Mouse (Mus musculus) liver, embryonic 11.5 days (tissue): ENCODE results near the gene Cyp2u1. TPM values are rescaled to one million over a fixed set of nuclear protein-coding genes. Genes with fewer than 3 reads are reported as not detected.

Experiments
- ATAC-seq: fragments of 200-750 bp; cut with Nextera tagmentation; replicated peaks from 2 replicates; pipeline ENCODE4 v1.8.0; 2017; ENCODE audit warnings: moderate number of reproducible peaks, mild to moderate bottlenecking, moderate TSS enrichment, moderate library complexity; ENCODE audit not compliant: low FRiP score
- DNase-seq: peaks from one replicate; pipeline ENCODE4 v3.0.0-alpha.2; 2017; ENCODE audit warnings: low spot score
- H3K27ac ChIP-seq: fragments of 300-500 bp; sonication (generic); 2 replicates; pipeline ENCODE4 v1.5.1; 2014; ENCODE audit warnings: mild to moderate bottlenecking, low read depth, low read length, control low read depth
- H3K27me3 ChIP-seq: fragments of 300-500 bp; sonication (generic); replicated peaks from 2 replicates; pipeline ENCODE4 v1.6.1; 2014; ENCODE audit warnings: low read length, mixed read lengths; ENCODE audit not compliant: control insufficient read depth, insufficient read depth
- H3K36me3 ChIP-seq: fragments of 300-500 bp; sonication (generic); 2 replicates; pipeline ENCODE4 v1.6.1; 2014; ENCODE audit warnings: mild to moderate bottlenecking, low read length, moderate library complexity, mixed read lengths; ENCODE audit not compliant: control insufficient read depth, insufficient read depth
- H3K4me1 ChIP-seq: fragments of 300-500 bp; sonication (generic); replicated peaks from 2 replicates; pipeline ENCODE4 v1.6.1; 2014; ENCODE audit warnings: low read length, mixed read lengths; ENCODE audit not compliant: control insufficient read depth, insufficient read depth
- H3K4me2 ChIP-seq: fragments of 300-500 bp; sonication (generic); 2 replicates; pipeline ENCODE4 v1.6.1; 2014; ENCODE audit warnings: mild to moderate bottlenecking, control low read depth, moderate library complexity
- H3K4me3 ChIP-seq: fragments of 300-500 bp; sonication (generic); 2 replicates; pipeline ENCODE4 v1.5.1; 2014; ENCODE audit warnings: low read depth, low read length, control low read depth
- H3K9ac ChIP-seq: fragments of 300-500 bp; sonication (generic); 2 replicates; pipeline ENCODE4 v1.6.1; 2014; ENCODE audit warnings: low read depth, low read length, control low read depth
- H3K9me3 ChIP-seq: fragments of 300-500 bp; sonication (generic); 2 replicates; pipeline ENCODE4 v1.6.1; 2016; ENCODE audit warnings: low read length, inconsistent platforms, mixed read lengths; ENCODE audit not compliant: control insufficient read depth
- WGBS: fragments of 180-500 bp; shearing (Covaris S2); extraction: QIAGEN DNeasy Blood & Tissue Kit; methylation state at CpG from one replicate; pipeline ENCODE4 v1.1.7; 2014; 5-methylcytosine and 5-hydroxymethylcytosine counted together
- polyA plus RNA-seq: library from polyadenylated mRNA; unstranded; fragments of >200 nt; fragmentation: Nextera tagmentation; extraction: Ambion mirVana; gene quantifications from 2 replicates; pipeline ENCODE4 v1.2.1, GENCODE M21; 2014

The Cyp2u1 gene
- polyA plus RNA-seq, 1 experiment from 2014 or later: 0.69 TPM

DNA sequence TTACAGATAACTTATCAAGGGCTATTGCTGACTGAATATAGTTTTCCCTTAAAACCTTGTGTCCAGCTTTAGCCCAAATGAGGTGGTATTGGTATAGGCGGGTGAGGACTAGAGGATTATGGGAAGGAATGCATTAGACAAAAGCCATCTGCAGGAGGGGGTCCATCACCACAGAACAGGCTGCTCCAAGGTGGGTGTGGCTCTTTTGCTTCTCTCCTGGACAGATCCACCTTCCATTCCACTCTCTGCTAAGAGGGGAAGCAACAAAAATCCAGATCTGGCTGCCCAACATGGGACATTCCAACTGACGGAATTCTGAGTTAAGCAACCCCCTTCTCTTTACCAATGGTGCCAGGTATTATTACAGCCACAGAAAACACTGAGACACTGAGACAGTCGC lies 44.1 kb downstream of the Cyp2u1 start:
- Histone ChIP-seq H3K27ac (no peak overlapping the region), H3K4me2 (no peak overlapping the region), H3K9ac (no peak overlapping the region), H3K4me3 (no peak overlapping the region), H3K9me3 (no peaks in the 10 kb centered on the region), H3K27me3 (no peaks in the 10 kb centered on the region), H3K4me1 (no peaks in the 10 kb centered on the region), H3K36me3 (peaks cover 8% of the 10 kb centered on the region; the same call in 1 of the 2 replicates)
- 88% methylated on average over 3 of the region's 3 CpGs for WGBS
- no peak for DNase-seq
- ATAC-seq: no peak

DNA sequence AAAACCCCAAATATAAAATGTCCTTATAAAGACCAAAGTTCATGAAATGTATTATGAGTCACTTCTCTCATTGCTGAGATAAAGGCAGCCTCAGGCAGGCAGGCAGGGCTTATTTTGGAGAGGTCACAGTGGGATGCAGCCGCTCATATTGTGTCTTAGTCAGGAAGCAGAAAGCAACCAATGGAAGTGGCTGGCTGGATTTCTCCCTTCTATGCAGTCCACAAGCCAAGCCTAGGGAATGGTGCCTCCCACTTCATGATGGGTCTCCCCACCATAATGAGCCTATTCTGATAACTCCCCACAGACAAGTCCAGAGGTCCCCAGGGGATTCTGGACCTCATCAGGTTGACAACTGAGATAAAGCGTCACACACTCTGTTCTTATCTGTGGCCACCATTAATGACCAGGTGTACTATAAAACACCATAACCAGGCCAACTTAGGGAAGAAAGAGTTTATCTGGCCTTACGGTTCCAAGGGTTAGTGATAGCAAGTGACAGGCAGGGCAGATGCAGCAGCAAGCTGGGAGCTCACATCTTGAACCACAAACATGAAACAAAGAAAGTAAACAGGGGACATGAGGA lies 47.5 kb downstream of the Cyp2u1 start:
- DNase-seq (no peak), ATAC-seq (no peak)
- no peak overlapping the region for H3K4me2 ChIP-seq
- no peaks in the 10 kb centered on the region for H3K4me1 ChIP-seq
- 75% methylated on average over 3 of the region's 3 CpGs for WGBS
- no peaks in the 10 kb centered on the region; the same call in 1 of the 2 replicates for H3K36me3 ChIP-seq
- no peak overlapping the region for H3K27ac ChIP-seq
- H3K9me3 ChIP-seq: no peaks in the 10 kb centered on the region
- no peaks in the 10 kb centered on the region for H3K27me3 ChIP-seq
- no peak overlapping the region for H3K4me3 ChIP-seq
- H3K9ac ChIP-seq: no peak overlapping the region

DNA sequence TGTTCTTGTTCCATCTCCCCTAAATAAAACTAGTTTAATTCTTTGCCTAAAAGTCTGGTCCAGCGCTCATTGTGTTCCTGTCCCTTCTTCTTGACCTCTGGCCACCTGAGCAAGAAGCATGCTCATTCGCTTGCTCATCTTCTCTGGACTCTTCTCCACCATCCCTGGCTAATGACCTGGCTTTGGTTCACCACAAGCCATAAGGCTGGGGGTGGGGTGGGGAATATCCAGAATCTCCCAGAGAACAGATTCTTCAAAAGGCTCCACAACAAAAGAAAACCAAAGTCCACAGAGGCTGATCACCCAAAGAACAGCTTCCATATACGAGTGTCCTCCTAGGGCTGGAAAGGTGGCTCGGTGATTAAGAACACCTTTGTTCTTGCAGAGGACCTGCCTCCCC lies 48.0 kb downstream of the Cyp2u1 start:
- Histone ChIP-seq H3K9me3 (no peaks in the 10 kb centered on the region), H3K9ac (no peak overlapping the region), H3K4me3 (no peak overlapping the region), H3K4me1 (no peaks in the 10 kb centered on the region), H3K36me3 (no peaks in the 10 kb centered on the region; the same call in 1 of the 2 replicates), H3K4me2 (no peak overlapping the region), H3K27ac (no peak overlapping the region), H3K27me3 (no peaks in the 10 kb centered on the region)
- 90% methylated on average over 4 of the region's 4 CpGs for WGBS
- DNase-seq: no peak
- ATAC-seq: no peak

DNA sequence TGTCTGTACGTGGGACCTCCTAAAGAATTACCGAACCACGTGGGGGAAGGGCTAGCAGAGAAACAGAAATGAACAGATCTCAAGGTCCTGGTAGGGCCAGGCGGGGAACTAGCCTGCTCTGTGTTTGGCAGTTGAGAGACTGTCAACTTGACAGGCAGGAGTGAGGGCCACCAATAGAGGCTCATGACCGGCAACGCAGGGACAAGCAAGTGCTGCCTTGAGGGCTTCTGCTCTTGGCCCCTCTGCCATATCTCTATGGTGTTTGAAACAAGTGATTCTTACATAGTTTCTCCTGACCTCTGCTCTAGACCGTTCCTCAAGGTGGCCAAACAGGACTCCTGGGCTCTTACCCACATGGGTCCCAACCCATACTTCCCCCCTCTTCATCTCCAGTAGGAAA lies 51.4 kb downstream of the Cyp2u1 start:
- H3K9me3 ChIP-seq: no peaks in the 10 kb centered on the region
- no peaks in the 10 kb centered on the region for H3K27me3 ChIP-seq
- H3K4me2 ChIP-seq: no peak overlapping the region
- no peak overlapping the region for H3K27ac ChIP-seq
- ATAC-seq (no peak), DNase-seq (no peak)
- H3K36me3 ChIP-seq: peaks cover 7% of the 10 kb centered on the region; the same call in 1 of the 2 replicates
- H3K4me1 ChIP-seq: no peaks in the 10 kb centered on the region
- H3K9ac ChIP-seq: no peak overlapping the region
- 84% methylated on average over 7 of the region's 7 CpGs for WGBS
- H3K4me3 ChIP-seq: no peak overlapping the region

DNA sequence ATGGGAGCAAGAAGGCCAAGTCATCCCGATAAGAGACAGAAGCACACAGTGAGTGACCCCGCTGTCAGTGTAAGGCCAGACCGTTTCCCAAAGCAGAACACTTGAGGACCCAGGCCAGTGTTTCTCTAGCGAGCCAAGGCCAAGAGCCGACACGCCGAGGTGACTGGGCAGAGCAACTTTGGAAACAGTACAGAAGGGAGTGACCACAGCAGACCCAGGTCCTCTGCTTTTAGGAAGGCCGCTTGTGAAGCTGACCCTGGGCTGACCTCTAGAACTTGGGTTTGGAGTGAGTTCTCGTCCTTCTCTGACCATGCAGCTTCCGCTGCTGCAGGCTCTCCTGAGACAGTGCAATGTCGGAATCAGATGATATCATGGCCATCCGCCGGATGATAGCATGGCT lies 52.0 kb downstream of the Cyp2u1 start:
- DNase-seq: no peak
- Histone ChIP-seq H3K4me3 (no peak overlapping the region), H3K27me3 (no peaks in the 10 kb centered on the region), H3K36me3 (peaks cover 7% of the 10 kb centered on the region; the same call in 1 of the 2 replicates), H3K4me2 (no peak overlapping the region), H3K4me1 (no peaks in the 10 kb centered on the region), H3K9me3 (no peaks in the 10 kb centered on the region), H3K27ac (no peak overlapping the region), H3K9ac (no peak overlapping the region)
- 83% methylated on average over 13 of the region's 13 CpGs for WGBS
- no peak for ATAC-seq

DNA sequence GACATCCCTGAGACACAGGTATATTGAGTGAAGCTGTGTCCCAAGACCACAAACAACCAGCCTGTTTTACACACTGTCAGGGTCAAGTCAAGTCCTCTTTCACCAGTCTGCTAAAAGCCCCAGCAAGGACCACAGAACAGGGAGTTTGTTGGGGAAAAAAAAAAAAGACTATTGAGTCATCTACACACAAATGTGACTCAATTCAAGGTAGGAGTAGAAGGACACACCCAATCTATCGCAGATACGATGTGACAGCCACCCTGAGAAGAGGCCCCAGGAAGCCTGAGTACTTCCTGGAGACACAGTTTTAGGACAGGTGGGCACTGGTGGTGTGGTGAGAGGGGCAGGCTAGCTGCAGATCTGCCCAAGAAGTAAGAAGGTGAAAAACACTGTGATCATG lies 52.7 kb downstream of the Cyp2u1 start:
- no peak for DNase-seq
- 65% methylated on average over 2 of the region's 2 CpGs for WGBS
- Histone ChIP-seq H3K4me2 (no peak overlapping the region), H3K4me1 (no peaks in the 10 kb centered on the region), H3K4me3 (no peak overlapping the region), H3K27ac (no peak overlapping the region), H3K9me3 (no peaks in the 10 kb centered on the region), H3K9ac (no peak overlapping the region), H3K27me3 (no peaks in the 10 kb centered on the region), H3K36me3 (peaks cover 7% of the 10 kb centered on the region; the same call in 1 of the 2 replicates)
- ATAC-seq: no peak

DNA sequence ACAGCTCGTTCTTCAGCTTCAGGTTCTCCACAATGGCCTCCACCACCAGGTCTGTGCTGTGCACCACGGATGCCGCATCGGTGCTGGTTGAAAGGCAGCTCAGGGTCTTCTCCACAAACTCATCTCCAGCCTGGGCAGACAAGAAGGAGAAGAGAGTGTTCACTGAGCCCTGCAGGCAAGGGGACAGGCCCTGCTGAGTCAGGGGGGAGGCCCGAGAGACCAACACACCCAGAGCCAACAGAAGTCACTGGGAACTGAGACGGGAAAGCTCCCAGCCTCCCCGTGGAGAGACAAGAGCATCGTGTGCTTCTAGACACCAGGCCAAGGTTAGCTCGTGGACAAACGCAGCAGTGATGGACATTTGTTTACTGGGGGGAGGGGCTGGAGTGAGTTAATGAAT lies 54.6 kb downstream of the Cyp2u1 start:
- H3K27me3 ChIP-seq: no peaks in the 10 kb centered on the region
- H3K4me1 ChIP-seq: no peaks in the 10 kb centered on the region
- ATAC-seq (no peak), DNase-seq (no peak)
- 81% methylated on average over 10 of the region's 10 CpGs for WGBS
- H3K27ac ChIP-seq: no peak overlapping the region
- H3K9me3 ChIP-seq: no peaks in the 10 kb centered on the region
- no peak overlapping the region for H3K4me3 ChIP-seq
- no peak overlapping the region for H3K9ac ChIP-seq
- no peak overlapping the region for H3K4me2 ChIP-seq
- peaks cover 10% of the 10 kb centered on the region; the same call in 1 of the 2 replicates for H3K36me3 ChIP-seq

DNA sequence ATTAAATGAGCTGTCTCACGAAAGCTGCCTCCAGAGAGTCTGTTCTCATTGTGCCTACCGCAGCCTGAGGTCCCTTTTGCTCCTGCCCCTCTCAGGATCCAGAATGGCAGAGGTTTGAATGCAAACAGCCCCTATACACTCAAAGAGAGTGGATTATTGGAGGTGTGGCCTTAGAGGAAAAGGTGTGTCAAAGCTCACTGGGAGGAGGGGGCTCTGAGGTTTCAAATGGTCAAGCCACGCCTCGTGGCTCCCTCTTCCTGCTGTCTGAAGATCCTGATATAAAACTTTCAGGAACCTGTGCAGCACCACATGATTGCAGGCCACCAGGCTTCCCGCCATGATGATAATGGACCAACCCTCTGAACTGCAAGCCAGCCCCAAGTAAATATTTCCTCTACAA lies 55.2 kb downstream of the Cyp2u1 start:
- Histone ChIP-seq H3K27ac (no peak overlapping the region), H3K9me3 (no peaks in the 10 kb centered on the region), H3K4me1 (no peaks in the 10 kb centered on the region), H3K4me3 (no peak overlapping the region), H3K4me2 (no peak overlapping the region), H3K36me3 (peaks cover 10% of the 10 kb centered on the region; the same call in 1 of the 2 replicates), H3K9ac (no peak overlapping the region), H3K27me3 (no peaks in the 10 kb centered on the region)
- WGBS: 78% methylated on average over 5 of the region's 5 CpGs
- no peak for DNase-seq
- ATAC-seq: no peak

DNA sequence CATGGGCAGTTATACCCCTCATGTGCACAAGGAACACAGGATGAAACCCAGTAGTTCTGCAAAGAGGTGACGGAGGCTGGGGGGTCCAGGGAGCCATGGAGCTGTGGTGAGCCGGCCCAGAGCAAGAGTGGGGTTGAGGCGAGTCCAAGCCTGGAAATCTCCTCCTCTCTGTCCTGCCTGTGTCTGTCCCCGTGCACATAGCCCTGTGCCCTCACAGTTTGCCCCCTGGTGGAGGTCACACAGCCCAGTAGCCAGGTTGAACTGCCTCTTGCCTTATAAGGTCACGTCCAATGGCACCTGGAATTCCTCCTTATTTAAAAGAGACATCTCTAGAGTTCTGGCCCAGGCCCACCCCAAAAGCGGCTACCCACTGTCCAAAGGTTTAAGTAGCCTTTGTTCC lies 55.6 kb downstream of the Cyp2u1 start:
- Histone ChIP-seq H3K9ac (no peak overlapping the region), H3K27me3 (no peaks in the 10 kb centered on the region), H3K27ac (no peak overlapping the region), H3K9me3 (no peaks in the 10 kb centered on the region), H3K4me3 (no peak overlapping the region), H3K4me2 (no peak overlapping the region), H3K36me3 (peaks cover 10% of the 10 kb centered on the region; the same call in 1 of the 2 replicates), H3K4me1 (no peaks in the 10 kb centered on the region)
- ATAC-seq (no peak), DNase-seq (no peak)
- 82% methylated on average over 6 of the region's 6 CpGs for WGBS
